Mouse (Mus musculus): ENCODE measurements around the gene Stap1. TPM values are rescaled to one million over a fixed set of nuclear protein-coding genes. Genes with fewer than 3 reads are reported as not detected.

Gene Stap1
- polyA plus RNA-seq, 2 experiments, result 1.4 to 2.0 TPM

DNA sequence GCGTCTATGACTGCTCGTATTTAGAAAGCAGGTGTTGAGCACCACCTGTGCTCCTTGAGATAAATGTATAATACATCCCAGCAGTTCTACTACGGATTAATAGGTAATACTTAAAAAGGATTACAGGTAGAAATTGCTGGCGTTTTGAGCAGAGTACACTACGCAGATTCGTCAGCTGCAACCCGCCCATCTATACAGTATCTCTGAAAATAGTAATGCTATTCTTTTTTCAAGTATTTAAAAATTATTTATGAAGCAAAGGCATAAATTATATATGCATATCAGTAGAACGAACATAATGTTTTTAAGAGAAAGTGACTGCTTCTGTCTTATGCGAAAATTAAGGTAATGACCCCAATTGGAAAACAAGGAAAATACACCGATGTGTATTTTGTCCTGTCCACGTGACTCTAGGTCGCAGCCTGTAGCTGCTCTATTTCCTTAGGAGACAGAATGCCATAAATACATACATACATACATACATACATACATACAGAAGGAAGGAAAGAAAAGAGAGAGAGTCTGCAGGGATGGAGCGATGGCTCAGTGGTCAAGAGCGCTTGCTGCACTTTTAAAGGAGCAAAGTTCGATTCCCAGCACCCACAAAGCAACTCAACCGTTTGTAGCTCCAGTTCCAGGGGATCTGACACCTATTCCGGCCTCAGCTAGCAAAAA is 5.5 kb upstream of the Stap1 start:
- Histone ChIP-seq H3K27me3 (ENCODE audit: control insufficient read depth, insufficient read depth, low read length) (no peaks in the 10 kb centered on the region), H3K4me3 (ENCODE audit: insufficient read depth in 1 of 2, low read depth in 2 of 2, low read length in 2 of 2) (peak overlapping the region; percentile 55 to 67), H3K9me3 (ENCODE audit: control insufficient read depth, low read length) (no peaks in the 10 kb centered on the region), H3K4me1 (replicated peaks; ENCODE audit: control insufficient read depth in 2 of 2, insufficient read depth in 2 of 2, low read length in 1 of 2) (peaks cover 8 to 20% of the 10 kb centered on the region in 2 experiments; a peak in 3 of 4 replicates), H3K36me3 (replicated peaks; ENCODE audit: control insufficient read depth, insufficient read depth, low read depth) (no peaks in the 10 kb centered on the region), H3K4me2 (ENCODE audit: low read depth) (peak overlapping the region; percentile 74), H3K27ac (peak overlapping the region; percentile 65), H3K9ac (replicated peaks) (peak overlapping the region; percentile 52)
- no peak for DNase-seq (ENCODE audit: low read depth in 3 of 3, low spot score in 3 of 3)
- under 1% methylated on average over 17 of the region's 17 CpGs for WGBS (ENCODE audit: insufficient replicate concordance)
- TF ChIP-seq CTCF (IDR thresholded peaks at IDR 0.05; ENCODE audit: low read depth), result no peak
- TF ChIP-seq EP300 (IDR thresholded peaks at IDR 0.05; ENCODE audit: low read depth), result no peak
- peak; percentile 43 for ATAC-seq (ENCODE audit: insufficient read depth)

DNA sequence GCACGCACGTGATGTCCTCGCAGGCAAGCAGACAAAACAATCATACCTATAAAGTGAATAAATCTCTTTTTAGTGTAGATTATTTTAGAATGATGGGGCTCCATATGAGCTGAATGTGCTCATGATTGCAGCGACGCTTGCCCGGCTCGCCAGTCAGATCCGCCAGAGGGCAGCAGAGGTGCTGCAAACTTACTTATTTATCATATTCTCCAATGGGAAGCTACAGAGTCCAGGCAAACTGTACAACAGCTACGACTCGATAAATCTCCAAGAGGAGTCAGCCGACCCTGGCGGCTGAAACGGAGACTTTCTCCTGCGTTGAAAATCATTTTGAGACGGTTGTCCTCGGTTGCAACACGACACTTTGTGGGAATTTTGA is 5.0 kb upstream of the Stap1 start:
- Histone ChIP-seq H3K27me3 (ENCODE audit: control insufficient read depth, insufficient read depth, low read length) (no peaks in the 10 kb centered on the region), H3K4me1 (replicated peaks; ENCODE audit: control insufficient read depth in 2 of 2, insufficient read depth in 2 of 2, low read length in 1 of 2) (peaks cover 8 to 20% of the 10 kb centered on the region in 2 experiments; a peak in 3 of 4 replicates), H3K4me2 (ENCODE audit: low read depth) (peak overlapping the region; percentile 74)

DNA sequence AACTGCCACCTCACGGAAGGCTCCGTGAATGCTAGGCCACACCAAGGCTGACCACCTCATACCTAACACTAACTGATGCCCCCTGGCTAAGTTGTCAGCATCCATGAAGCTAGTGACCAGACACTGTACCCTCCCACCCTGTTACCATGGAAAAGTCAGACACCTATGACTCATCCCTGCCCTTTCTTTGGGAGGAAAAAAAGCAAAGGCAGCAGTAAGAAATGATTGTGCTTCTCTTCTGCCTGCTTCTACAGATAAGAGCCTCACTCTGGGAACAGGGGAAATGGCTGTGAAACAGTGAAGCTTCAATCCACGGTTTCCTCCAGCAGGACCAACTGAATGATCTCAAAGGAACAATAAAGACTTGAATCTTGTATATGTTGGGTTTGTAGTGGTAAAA is 3.1 kb upstream of the Stap1 start:
- no peaks in the 10 kb centered on the region for H3K9me3 ChIP-seq (ENCODE audit: control insufficient read depth, low read length)
- H3K4me2 ChIP-seq (ENCODE audit: low read depth), result no peak overlapping the region
- TF ChIP-seq CTCF (IDR thresholded peaks at IDR 0.05; ENCODE audit: low read depth) (no peak), EP300 (IDR thresholded peaks at IDR 0.05; ENCODE audit: low read depth) (no peak)
- ATAC-seq (ENCODE audit: insufficient read depth) (no peak), DNase-seq (ENCODE audit: low read depth in 3 of 3, low spot score in 3 of 3) (no peak)
- H3K9ac ChIP-seq (replicated peaks), result no peak overlapping the region
- no peak overlapping the region for H3K27ac ChIP-seq
- H3K36me3 ChIP-seq (replicated peaks; ENCODE audit: control insufficient read depth, insufficient read depth, low read depth), result no peaks in the 10 kb centered on the region
- H3K4me3 ChIP-seq (ENCODE audit: insufficient read depth in 1 of 2, low read depth in 2 of 2, low read length in 2 of 2), result no peak overlapping the region
- no peaks in the 10 kb centered on the region for H3K27me3 ChIP-seq (ENCODE audit: control insufficient read depth, insufficient read depth, low read length)
- H3K4me1 ChIP-seq (replicated peaks; ENCODE audit: control insufficient read depth in 2 of 2, insufficient read depth in 2 of 2, low read length in 1 of 2), result peaks cover 5 to 17% of the 10 kb centered on the region in 2 experiments; a peak in 3 of 4 replicates
- 23% methylated on average over 3 of the region's 3 CpGs for WGBS (ENCODE audit: insufficient replicate concordance)

More for the DNA sequence above, 5.0 kb upstream of the Stap1 start:
- Histone ChIP-seq H3K36me3 (replicated peaks; ENCODE audit: control insufficient read depth, insufficient read depth, low read depth) (no peaks in the 10 kb centered on the region), H3K4me3 (ENCODE audit: insufficient read depth in 1 of 2, low read depth in 2 of 2, low read length in 2 of 2) (peak overlapping the region; percentile 55 to 70), H3K9me3 (ENCODE audit: control insufficient read depth, low read length) (no peaks in the 10 kb centered on the region), H3K9ac (replicated peaks) (peak overlapping the region; percentile 56), H3K27ac (peak overlapping the region; percentile 65)
- DNase-seq (ENCODE audit: low read depth in 3 of 3, low spot score in 3 of 3) (peak; percentile 73 to 81 (median 76)), ATAC-seq (ENCODE audit: insufficient read depth) (peak; percentile 17)
- 1% methylated on average over 17 of the region's 17 CpGs for WGBS (ENCODE audit: insufficient replicate concordance)
- TF ChIP-seq CTCF (IDR thresholded peaks at IDR 0.05; ENCODE audit: low read depth) (peak; percentile 96), EP300 (IDR thresholded peaks at IDR 0.05; ENCODE audit: low read depth) (no peak)

DNA sequence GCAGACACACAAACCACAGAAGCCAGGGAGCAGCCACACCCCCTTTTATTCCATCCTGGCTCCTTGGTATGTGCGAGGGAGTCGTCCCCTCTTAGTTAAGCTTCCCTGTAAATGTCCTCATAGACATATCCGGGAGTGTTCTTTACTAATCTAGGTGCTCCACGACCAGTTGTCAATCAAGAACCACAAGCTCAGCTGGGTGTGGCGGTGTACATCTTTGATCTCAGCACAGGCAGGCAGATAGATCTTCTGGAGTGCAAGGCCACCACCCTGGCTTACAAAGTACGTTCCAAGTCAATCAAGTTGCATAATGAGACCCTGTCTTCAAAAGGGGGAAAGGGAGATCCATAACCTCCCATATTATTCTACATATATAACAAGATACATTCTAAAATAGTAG is 2.4 kb upstream of the Stap1 start:
- Histone ChIP-seq H3K36me3 (replicated peaks; ENCODE audit: control insufficient read depth, insufficient read depth, low read depth) (no peaks in the 10 kb centered on the region), H3K9ac (replicated peaks) (no peak overlapping the region), H3K4me2 (ENCODE audit: low read depth) (no peak overlapping the region), H3K4me1 (replicated peaks; ENCODE audit: control insufficient read depth in 2 of 2, insufficient read depth in 2 of 2, low read length in 1 of 2) (peaks cover 0 to 13% of the 10 kb centered on the region in 2 experiments; a peak in 2 of 4 replicates), H3K27me3 (ENCODE audit: control insufficient read depth, insufficient read depth, low read length) (no peaks in the 10 kb centered on the region), H3K9me3 (ENCODE audit: control insufficient read depth, low read length) (no peaks in the 10 kb centered on the region), H3K27ac (no peak overlapping the region), H3K4me3 (ENCODE audit: insufficient read depth in 1 of 2, low read depth in 2 of 2, low read length in 2 of 2) (no peak overlapping the region)
- DNase-seq (ENCODE audit: low read depth in 3 of 3, low spot score in 3 of 3) (no peak), ATAC-seq (ENCODE audit: insufficient read depth) (no peak)
- 28% methylated on average over 6 of the region's 6 CpGs for WGBS (ENCODE audit: insufficient replicate concordance)
- no peak for TF ChIP-seq EP300 (IDR thresholded peaks at IDR 0.05; ENCODE audit: low read depth)
- TF ChIP-seq CTCF (IDR thresholded peaks at IDR 0.05; ENCODE audit: low read depth), result no peak

DNA sequence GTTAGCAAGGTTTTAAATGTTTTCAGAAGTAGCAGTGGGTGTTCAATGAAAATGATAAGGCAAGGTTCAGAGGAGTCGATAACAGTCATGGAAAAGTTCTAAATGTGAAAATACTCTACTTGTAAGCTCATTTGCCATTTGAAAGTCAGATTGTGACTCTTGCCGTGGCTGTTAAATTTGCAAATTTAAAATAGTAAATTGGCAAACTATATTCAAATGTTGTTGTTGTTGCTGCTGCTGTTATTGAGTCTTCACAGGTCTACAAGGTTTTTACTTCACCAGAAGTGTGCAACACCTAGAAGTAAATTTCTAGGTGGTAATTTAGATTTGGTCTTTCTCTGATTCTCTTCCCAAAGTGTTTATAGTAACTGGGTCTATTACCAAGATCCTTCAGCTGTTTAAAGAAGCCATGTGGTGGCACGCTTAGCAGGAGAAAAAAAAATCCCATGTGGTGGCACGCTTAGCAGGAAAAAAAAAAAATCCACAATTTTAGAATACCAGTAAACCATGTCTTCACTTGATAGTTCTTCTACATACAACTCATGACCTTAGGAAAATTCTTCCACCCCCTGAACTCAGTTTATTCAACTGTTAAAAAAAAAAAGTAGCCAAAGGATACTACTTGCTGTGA is 1.3 kb downstream of the Stap1 start:
- 43% methylated on average over 4 of the region's 4 CpGs for WGBS (ENCODE audit: insufficient replicate concordance)
- Histone ChIP-seq H3K36me3 (replicated peaks; ENCODE audit: control insufficient read depth, insufficient read depth, low read depth) (no peaks in the 10 kb centered on the region), H3K27ac (no peak overlapping the region), H3K4me2 (ENCODE audit: low read depth) (no peak overlapping the region; the same call in 1 of the 2 replicates), H3K9ac (replicated peaks) (no peak overlapping the region), H3K9me3 (ENCODE audit: control insufficient read depth, low read length) (no peaks in the 10 kb centered on the region), H3K4me1 (replicated peaks; ENCODE audit: control insufficient read depth in 2 of 2, insufficient read depth in 2 of 2, low read length in 1 of 2) (peaks cover 0 to 3% of the 10 kb centered on the region in 2 experiments; a peak in 2 of 4 replicates), H3K4me3 (ENCODE audit: insufficient read depth in 1 of 2, low read depth in 2 of 2, low read length in 2 of 2) (no peak overlapping the region), H3K27me3 (ENCODE audit: control insufficient read depth, insufficient read depth, low read length) (no peaks in the 10 kb centered on the region)
- TF ChIP-seq CTCF (IDR thresholded peaks at IDR 0.05; ENCODE audit: low read depth) (no peak), EP300 (IDR thresholded peaks at IDR 0.05; ENCODE audit: low read depth) (no peak)
- ATAC-seq (ENCODE audit: insufficient read depth) (no peak), DNase-seq (ENCODE audit: low read depth in 3 of 3, low spot score in 3 of 3) (no peak)

Data from liver, embryonic 14.5 days (tissue).